Mouse (Mus musculus): ENCODE results near the gene Ccdc58. TPM values are rescaled to one million over a fixed set of nuclear protein-coding genes. Genes with fewer than 3 reads are reported as not detected.

Ccdc58 gene
- polyA plus RNA-seq, 1 experiment = not detected

DNA sequence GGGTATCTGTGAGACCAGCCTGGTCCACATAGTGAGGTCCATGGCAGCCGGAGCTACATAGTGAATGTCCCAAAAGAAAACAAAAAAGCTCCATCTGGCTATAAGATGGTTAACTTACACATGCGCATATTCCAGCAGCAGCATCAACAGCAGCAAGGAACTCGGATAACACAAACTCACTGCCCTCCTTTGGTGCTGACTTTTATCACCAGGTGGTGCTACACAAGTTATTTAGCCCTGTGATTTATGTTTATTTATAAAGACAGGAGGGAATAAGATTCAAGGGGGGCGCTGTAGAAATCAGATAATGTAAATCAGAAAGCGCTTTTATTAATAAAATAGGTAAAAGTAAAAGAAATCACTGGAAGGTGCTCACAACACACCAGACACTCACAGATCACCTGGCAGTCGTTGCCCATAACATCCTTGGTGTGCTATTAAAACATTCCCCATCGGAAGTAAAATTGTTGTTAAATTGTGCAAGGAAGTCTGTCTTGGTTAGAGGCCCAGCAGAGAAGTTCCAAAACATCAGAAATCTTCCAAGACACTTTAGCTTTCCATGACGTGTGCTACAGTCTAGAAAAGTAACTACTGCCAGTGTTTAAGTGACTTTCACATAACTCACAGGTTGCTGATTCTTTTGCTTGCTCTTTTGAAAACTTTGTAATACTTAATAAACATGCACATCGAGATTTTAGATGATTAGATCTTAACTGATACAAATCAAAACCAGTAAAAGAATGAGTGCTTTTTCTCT is 1.5 kb upstream of the Ccdc58 start:
- TF ChIP-seq POLR2A (IDR thresholded peaks at IDR 0.05; ENCODE audit: insufficient read depth, low read depth, low read length) (no peak), CTCF (IDR thresholded peaks at IDR 0.05; ENCODE audit: insufficient read depth, low read depth, low read length) (no peak)
- H3K27ac ChIP-seq (ENCODE audit: insufficient read depth, low read depth, low read length) = no peak overlapping the region
- WGBS = 26% methylated on average over 9 of the region's 9 CpGs
- H3K4me1 ChIP-seq (ENCODE audit: control insufficient read depth, insufficient read depth, low read length) = peaks cover 2% of the 10 kb centered on the region; the same call in 1 of the 2 replicates
- no peak overlapping the region for H3K4me3 ChIP-seq (ENCODE audit: insufficient read depth, low read depth, low read length)

GRCm38 (mm10) chr16:36071071-36071449 is 425 bp upstream of the Ccdc58 start:
- Histone ChIP-seq H3K4me3 (ENCODE audit: insufficient read depth, low read depth, low read length) (peak overlapping the region; percentile 67), H3K4me1 (ENCODE audit: control insufficient read depth, insufficient read depth, low read length) (peaks cover 2% of the 10 kb centered on the region; the same call in 1 of the 2 replicates), H3K27ac (ENCODE audit: insufficient read depth, low read depth, low read length) (peak overlapping the region; percentile 5)
- under 1% methylated on average over 16 of the region's 16 CpGs for WGBS
- TF ChIP-seq CTCF (IDR thresholded peaks at IDR 0.05; ENCODE audit: insufficient read depth, low read depth, low read length) (no peak), POLR2A (IDR thresholded peaks at IDR 0.05; ENCODE audit: insufficient read depth, low read depth, low read length) (no peak)

GRCm38 (mm10) chr16:36072410-36073011 is 1.0 kb downstream of the Ccdc58 start:
- peak overlapping the region; percentile 67 for H3K4me3 ChIP-seq (ENCODE audit: insufficient read depth, low read depth, low read length)
- H3K27ac ChIP-seq (ENCODE audit: insufficient read depth, low read depth, low read length) = peak overlapping the region; percentile 97; the same call in 1 of the 2 replicates
- no peak for TF ChIP-seq POLR2A (IDR thresholded peaks at IDR 0.05; ENCODE audit: insufficient read depth, low read depth, low read length)
- TF ChIP-seq CTCF (IDR thresholded peaks at IDR 0.05; ENCODE audit: insufficient read depth, low read depth, low read length) = no peak
- peaks cover 2% of the 10 kb centered on the region; the same call in 1 of the 2 replicates for H3K4me1 ChIP-seq (ENCODE audit: control insufficient read depth, insufficient read depth, low read length)
- 30% methylated on average over 8 of the region's 8 CpGs for WGBS

- H3K4me1 ChIP-seq (ENCODE audit: control insufficient read depth, insufficient read depth, low read length) = no peaks in the 10 kb centered on the region
- WGBS = 72% methylated on average over 3 of the region's 3 CpGs
- TF ChIP-seq CTCF (IDR thresholded peaks at IDR 0.05; ENCODE audit: insufficient read depth, low read depth, low read length) = no peak
- no peak for TF ChIP-seq POLR2A (IDR thresholded peaks at IDR 0.05; ENCODE audit: insufficient read depth, low read depth, low read length)
- H3K27ac ChIP-seq (ENCODE audit: insufficient read depth, low read depth, low read length) = no peak overlapping the region
- H3K4me3 ChIP-seq (ENCODE audit: insufficient read depth, low read depth, low read length) = no peak overlapping the region
Measured at GRCm38 (mm10) chr16:36074772-36075171, 3.3 kb downstream of the Ccdc58 start.

GRCm38 (mm10) chr16:36079916-36080315 is 8.4 kb downstream of the Ccdc58 start:
- H3K4me3 ChIP-seq (ENCODE audit: insufficient read depth, low read depth, low read length) = no peak overlapping the region
- no peak overlapping the region for H3K27ac ChIP-seq (ENCODE audit: insufficient read depth, low read depth, low read length)
- no peak for TF ChIP-seq POLR2A (IDR thresholded peaks at IDR 0.05; ENCODE audit: insufficient read depth, low read depth, low read length)
- no peak for TF ChIP-seq CTCF (IDR thresholded peaks at IDR 0.05; ENCODE audit: insufficient read depth, low read depth, low read length)
- no peaks in the 10 kb centered on the region for H3K4me1 ChIP-seq (ENCODE audit: control insufficient read depth, insufficient read depth, low read length)
- WGBS = 96% methylated on average over 3 of the region's 3 CpGs

- WGBS = 89% methylated on average over 4 of the region's 4 CpGs
- Histone ChIP-seq H3K4me1 (ENCODE audit: control insufficient read depth, insufficient read depth, low read length) (no peaks in the 10 kb centered on the region), H3K27ac (ENCODE audit: insufficient read depth, low read depth, low read length) (no peak overlapping the region), H3K4me3 (ENCODE audit: insufficient read depth, low read depth, low read length) (no peak overlapping the region)
- no peak for TF ChIP-seq POLR2A (IDR thresholded peaks at IDR 0.05; ENCODE audit: insufficient read depth, low read depth, low read length)
- no peak for TF ChIP-seq CTCF (IDR thresholded peaks at IDR 0.05; ENCODE audit: insufficient read depth, low read depth, low read length)
Measured at GRCm38 (mm10) chr16:36087846-36088245, 16.4 kb downstream of the Ccdc58 start.

- WGBS = 79% methylated on average over 7 of the region's 7 CpGs
- no peak for TF ChIP-seq POLR2A (IDR thresholded peaks at IDR 0.05; ENCODE audit: insufficient read depth, low read depth, low read length)
- TF ChIP-seq CTCF (IDR thresholded peaks at IDR 0.05; ENCODE audit: insufficient read depth, low read depth, low read length) = no peak
- no peak overlapping the region for H3K27ac ChIP-seq (ENCODE audit: insufficient read depth, low read depth, low read length)
- H3K4me1 ChIP-seq (ENCODE audit: control insufficient read depth, insufficient read depth, low read length) = no peaks in the 10 kb centered on the region
- H3K4me3 ChIP-seq (ENCODE audit: insufficient read depth, low read depth, low read length) = no peak overlapping the region
Measured at GRCm38 (mm10) chr16:36089065-36089464, 17.6 kb downstream of the Ccdc58 start.

DNA sequence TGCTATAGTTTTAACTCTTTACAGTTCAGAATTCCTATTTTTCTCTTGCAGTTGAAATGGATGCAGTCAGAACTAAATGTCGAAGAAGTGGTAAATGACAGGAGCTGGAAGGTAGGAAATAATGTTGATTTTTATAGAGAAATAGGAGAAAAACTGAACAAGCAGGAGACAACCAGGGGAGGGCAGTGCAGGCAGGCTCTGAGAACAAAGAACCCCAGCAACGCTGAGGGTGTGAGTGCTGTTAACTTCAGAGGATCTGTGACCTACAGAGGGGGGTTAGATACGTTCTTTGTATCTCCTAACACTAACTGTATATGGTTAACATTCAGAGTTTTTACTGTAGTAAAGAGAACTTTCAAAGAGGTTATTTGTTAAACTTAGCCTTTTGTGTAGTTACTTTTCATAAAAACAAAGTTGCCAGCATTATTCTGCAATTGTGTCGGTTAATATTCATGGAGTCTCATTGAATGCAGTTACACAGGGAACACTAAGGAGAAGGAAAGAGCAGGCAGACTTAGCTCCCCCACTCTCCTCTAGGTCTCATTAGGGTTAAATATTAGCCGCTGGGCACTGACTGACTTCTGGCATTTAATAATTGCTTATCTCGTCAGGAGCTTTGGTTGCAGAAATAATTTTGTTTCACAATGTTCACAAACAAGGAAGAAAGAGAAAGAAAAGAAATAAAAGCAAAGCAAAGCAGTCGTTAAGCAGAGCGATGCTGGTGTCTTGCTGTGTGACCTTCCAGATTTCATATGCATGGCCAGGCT is 18.5 kb downstream of the Ccdc58 start:
- TF ChIP-seq POLR2A (IDR thresholded peaks at IDR 0.05; ENCODE audit: insufficient read depth, low read depth, low read length) (no peak), CTCF (IDR thresholded peaks at IDR 0.05; ENCODE audit: insufficient read depth, low read depth, low read length) (no peak)

More for the DNA sequence above, 18.5 kb downstream of the Ccdc58 start:
- Histone ChIP-seq H3K4me1 (ENCODE audit: control insufficient read depth, insufficient read depth, low read length) (no peaks in the 10 kb centered on the region), H3K4me3 (ENCODE audit: insufficient read depth, low read depth, low read length) (no peak overlapping the region), H3K27ac (ENCODE audit: insufficient read depth, low read depth, low read length) (no peak overlapping the region)
- WGBS = 50% methylated on average over 8 of the region's 8 CpGs

All from olfactory bulb, adult 2 months (tissue).